Mouse (Mus musculus) layer of hippocampus, postnatal 25 days (tissue): Measurements from ENCODE around the gene Gstt1. TPM values are rescaled to one million over a fixed set of nuclear protein-coding genes. Genes with fewer than 3 reads are reported as not detected.
A peak's percentile ranks its signal among the peaks of the same experiment; 100 is the strongest.

ENCODE experiments used
- DNase-seq, 2 experiments: peaks; one replicate each; pipeline ENCODE4 v3.0.0; 2022; ENCODE audit warnings: mixed read lengths in 2 of 2, low spot score in 1 of 2; ENCODE audit errors: extremely low spot score in 1 of 2
- total RNA-seq, 2 experiments: library from RNA; stranded (reverse); gene quantifications; 2 replicates each; pipeline ENCODE4 v1.2.3; 2021

Gene Gstt1
- total RNA-seq, 2 experiments from 2014 or later = 3.9 to 6.5 TPM

DNA sequence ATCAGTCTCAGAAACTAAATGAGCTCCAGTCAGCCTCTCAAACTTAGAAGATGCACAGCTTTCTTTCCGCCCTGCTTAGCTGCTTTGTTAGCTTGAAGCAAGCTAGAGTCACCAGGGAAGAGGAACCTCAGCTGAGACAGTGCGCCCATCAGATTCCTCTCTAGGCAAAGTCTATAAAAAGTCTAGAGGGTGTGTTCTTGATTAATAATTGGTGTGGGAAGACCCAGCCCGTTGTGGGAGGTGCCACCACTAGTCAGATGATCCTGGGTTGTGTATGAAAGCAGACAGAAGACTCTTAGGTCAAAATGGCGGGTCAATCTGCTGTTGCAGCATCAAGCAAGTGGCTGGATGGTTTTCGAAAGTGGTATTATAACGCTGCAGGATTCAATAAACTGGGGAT lies 31.5 kb downstream of the Gstt1 start:
- DNase-seq = no peak

- peak in 1 of 2 experiments; percentile 72 for DNase-seq
Observed at GRCm38 (mm10) chr10:75764519-75765473, 33.6 kb downstream of the Gstt1 start.

DNA sequence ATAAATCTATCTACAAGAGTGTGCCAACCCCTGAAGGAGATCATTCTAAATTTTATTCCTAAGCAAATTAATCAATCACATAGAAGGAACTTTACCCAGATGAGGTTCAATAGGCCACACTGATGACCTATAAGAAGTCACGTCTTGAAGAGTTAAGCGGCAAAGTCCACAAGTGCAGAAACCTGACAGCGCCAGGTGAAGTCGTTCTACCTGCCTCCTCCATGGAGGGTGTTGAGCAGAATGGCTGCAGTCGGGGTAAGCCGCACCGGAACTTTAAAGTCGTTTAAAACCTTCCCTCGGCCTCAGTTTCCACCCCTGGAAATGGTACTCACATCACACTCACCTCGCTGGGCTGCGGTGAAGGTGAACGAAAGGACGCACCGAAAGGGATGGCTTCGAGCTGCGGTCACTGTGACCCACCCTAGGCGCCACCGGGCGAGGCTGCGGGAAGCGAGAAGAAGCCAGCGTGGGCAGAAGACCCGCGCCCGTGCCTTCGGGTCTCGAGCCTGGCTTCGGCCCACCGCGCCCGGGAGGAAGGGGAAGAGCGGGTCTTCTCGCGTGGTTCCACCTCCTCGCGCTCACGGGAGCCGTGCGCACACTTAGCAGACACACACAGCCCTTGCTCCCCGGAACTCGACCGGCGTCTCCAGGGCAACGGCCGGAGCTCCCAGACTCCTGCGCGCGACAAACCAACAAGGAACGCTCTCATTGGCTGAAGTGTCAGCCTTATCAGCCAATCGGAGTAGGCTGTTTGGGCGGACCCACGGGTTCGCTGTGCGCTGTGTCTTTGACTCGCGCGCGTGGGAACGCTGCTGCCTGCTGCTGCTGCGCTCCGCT lies 34.5 kb downstream of the Gstt1 start, which contains the start of gene Cabin1:
Gene Cabin1, minus strand, starts transcription at position 660 of the 837 bp plus-strand sequence.
- DNase-seq = peak; percentile 91 to 95

- DNase-seq = no peak
Observed at GRCm38 (mm10) chr10:75762413-75762812, 36.0 kb downstream of the Gstt1 start.

DNA sequence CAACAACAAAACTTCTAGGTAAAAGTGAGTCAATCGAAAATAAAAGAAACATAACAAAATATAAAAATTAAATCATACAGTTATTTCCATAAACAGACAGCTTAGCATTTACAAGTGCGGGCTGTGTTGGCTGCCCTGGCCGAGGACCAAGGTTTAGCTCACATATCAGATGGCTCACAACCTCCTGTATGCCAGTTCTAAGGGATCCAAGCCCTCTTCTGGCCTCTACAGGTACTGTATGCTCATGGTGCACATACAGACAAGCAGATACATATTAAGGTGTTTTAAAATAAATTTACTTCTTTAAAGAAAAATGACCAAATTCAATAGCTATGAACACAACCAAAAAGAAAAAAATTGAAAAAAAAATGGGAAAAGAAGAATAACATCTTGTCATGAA lies 38.1 kb downstream of the Gstt1 start:
- no peak for DNase-seq

- DNase-seq = no peak
Observed at GRCm38 (mm10) chr10:75756719-75757118, 41.7 kb downstream of the Gstt1 start.

DNA sequence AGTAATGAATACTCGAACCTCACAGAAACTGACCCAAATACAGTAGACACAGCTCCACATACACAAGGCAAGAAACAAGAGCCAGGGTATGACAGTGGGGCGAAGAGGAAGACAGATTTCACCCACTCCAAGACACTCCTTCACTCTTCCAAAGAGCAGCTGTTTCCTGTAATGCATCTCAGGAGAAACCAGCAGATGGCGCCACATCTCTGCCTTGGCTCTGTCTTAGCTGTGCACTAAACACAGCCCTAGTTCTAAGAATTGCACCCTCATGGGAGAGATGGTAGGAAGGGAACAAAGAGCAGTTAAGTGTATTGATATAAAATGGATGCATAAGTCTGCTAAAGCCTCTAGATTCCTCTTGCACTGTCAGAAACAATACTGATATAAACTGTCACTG lies 54.4 kb downstream of the Gstt1 start:
- DNase-seq = peak; percentile 69 to 93

- peak; percentile 25 to 36 for DNase-seq
Observed at GRCm38 (mm10) chr10:75743369-75743768, 55.0 kb downstream of the Gstt1 start.

- no peak for DNase-seq
Observed at GRCm38 (mm10) chr10:75740866-75741265, 57.5 kb downstream of the Gstt1 start.

Other genes with a start within 250 kb of the Gstt1 start
- gene Lrrc75b, start 238.3 kb downstream of the Gstt1 start, total RNA-seq = 10 to 100 TPM in 1 of 2 experiments, 1 to 10 TPM in 1; 9.7 to 10.7 TPM
- 1 to 10 TPM; 3.4 to 3.5 TPM for gene Ggt1, start 237.0 kb downstream of the Gstt1 start, total RNA-seq
- gene Ggt5, start 209.2 kb downstream of the Gstt1 start, total RNA-seq = 1 to 10 TPM; 3.3 to 3.8 TPM
- 1 to 10 TPM; 1.4 to 1.6 TPM for gene Susd2, start 154.6 kb downstream of the Gstt1 start, total RNA-seq
- gene Cabin1, start 34.2 kb downstream of the Gstt1 start, total RNA-seq = 10 to 100 TPM; 60.6 to 79.2 TPM
- gene Ddt, start 25.2 kb downstream of the Gstt1 start, total RNA-seq = 10 to 100 TPM; 40.4 to 44.5 TPM
- gene Gm20441, start 17.6 kb downstream of the Gstt1 start, total RNA-seq = not detected
- gene Gstt3, start 17.2 kb downstream of the Gstt1 start, total RNA-seq = 1 to 10 TPM; 1.7 to 1.8 TPM
- gene Gstt4, start 24.0 kb upstream of the Gstt1 start, total RNA-seq = not detected
- gene Gstt2, start 38.8 kb upstream of the Gstt1 start, total RNA-seq = 1 to 10 TPM; 2.2 to 4.5 TPM
- gene Mif, start 61.7 kb upstream of the Gstt1 start, total RNA-seq = 100 to 1,000 TPM; 420 to 504 TPM
- gene Derl3, start 94.8 kb upstream of the Gstt1 start, total RNA-seq = 1 to 10 TPM; 3.8 to 4.7 TPM
- gene Smarcb1, start 123.0 kb upstream of the Gstt1 start, total RNA-seq = 10 to 100 TPM; 86.4 to 88.8 TPM
- 100 to 1,000 TPM; 323 to 356 TPM for gene Chchd10, start 134.5 kb upstream of the Gstt1 start, total RNA-seq
- gene Mmp11, start 137.9 kb upstream of the Gstt1 start, total RNA-seq = 1 to 10 TPM; 1.4 to 2.1 TPM
- 1 to 10 TPM in 1 of 2 experiments, under 1 TPM in 1; 0.64 to 1.1 TPM for gene Gm867, start 142.1 kb upstream of the Gstt1 start, total RNA-seq
- not detected for gene Vpreb3, start 144.5 kb upstream of the Gstt1 start, total RNA-seq
- gene Gm5134, start 155.9 kb upstream of the Gstt1 start, total RNA-seq = under 1 TPM; 0.21 to 0.66 TPM
- gene Zfp280b, start 234.1 kb upstream of the Gstt1 start, total RNA-seq = 10 to 100 TPM; 15.9 to 17.2 TPM